Mouse (Mus musculus) bone marrow macrophage, adult 2 months (primary cell): ENCODE results near the gene Ifitm1. TPM values are rescaled to one million over a fixed set of nuclear protein-coding genes. Genes with fewer than 3 reads are reported as not detected.

Experiments
- H3K27ac ChIP-seq: 2 replicates; pipeline ENCODE4 v1.5.1; 2012; ENCODE audit warnings: low read depth, low read length; ENCODE audit not compliant: insufficient read depth
- H3K4me1 ChIP-seq: 2 replicates; pipeline ENCODE4 v1.6.1; 2012; ENCODE audit warnings: low read length; ENCODE audit not compliant: control insufficient read depth, insufficient read depth
- H3K4me3 ChIP-seq: 2 replicates; pipeline ENCODE4 v1.5.1; 2012; ENCODE audit warnings: mild to moderate bottlenecking, low read length, moderate library complexity; ENCODE audit not compliant: insufficient read depth
- CTCF ChIP-seq: IDR thresholded peaks from 2 replicates; pipeline ENCODE4 v1.5.1; 2012; ENCODE audit warnings: low read depth, mild to moderate bottlenecking, low read length, moderate library complexity
- POLR2A ChIP-seq: IDR thresholded peaks from 2 replicates; pipeline ENCODE4 v1.6.1; 2012; ENCODE audit warnings: mild to moderate bottlenecking, low read depth, low read length, borderline replicate concordance
- polyA plus RNA-seq: library from polyadenylated mRNA; stranded (reverse); fragments of >200 nt; gene quantifications from 2 replicates; pipeline ENCODE4 v1.2.4, GENCODE M21; 2012; ENCODE audit not compliant: missing spikeins, insufficient read depth, insufficient read length

Gene Ifitm1
- polyA plus RNA-seq, 1 experiment, result 31.2 TPM

DNA sequence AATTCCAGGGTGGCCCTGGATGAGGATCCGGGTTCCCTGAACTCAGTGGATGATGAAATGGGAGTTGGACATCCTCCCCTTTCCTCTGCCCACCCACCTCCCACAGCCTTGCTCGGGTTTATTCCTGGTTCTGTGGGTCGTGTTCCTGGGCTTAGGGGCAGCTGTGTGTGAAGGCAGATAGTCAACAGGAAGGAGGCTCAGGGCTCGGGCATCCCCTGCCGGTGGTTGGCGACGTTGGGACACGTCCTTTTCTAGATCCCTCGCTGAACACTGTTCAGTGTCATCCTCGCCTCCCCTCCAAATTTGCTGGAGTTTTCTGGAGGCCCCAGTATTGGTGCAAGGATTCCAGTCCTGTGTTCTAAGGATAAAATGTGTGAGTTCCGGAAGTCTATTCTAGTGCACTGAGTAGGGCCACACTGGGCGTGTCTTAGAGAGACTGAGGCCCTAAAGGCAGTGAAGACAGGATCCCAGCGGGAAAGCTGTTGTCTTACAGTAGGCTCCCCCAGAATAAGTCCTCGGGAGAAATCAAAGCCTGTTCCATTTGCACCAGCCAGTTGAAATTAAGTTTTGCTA, 24.2 kb downstream of the Ifitm1 start:
- H3K4me1 ChIP-seq, result peaks cover 20% of the 10 kb centered on the region
- TF ChIP-seq POLR2A (no peak), CTCF (no peak)
- H3K27ac ChIP-seq, result peak overlapping the region; percentile 51
- no peak overlapping the region for H3K4me3 ChIP-seq

DNA sequence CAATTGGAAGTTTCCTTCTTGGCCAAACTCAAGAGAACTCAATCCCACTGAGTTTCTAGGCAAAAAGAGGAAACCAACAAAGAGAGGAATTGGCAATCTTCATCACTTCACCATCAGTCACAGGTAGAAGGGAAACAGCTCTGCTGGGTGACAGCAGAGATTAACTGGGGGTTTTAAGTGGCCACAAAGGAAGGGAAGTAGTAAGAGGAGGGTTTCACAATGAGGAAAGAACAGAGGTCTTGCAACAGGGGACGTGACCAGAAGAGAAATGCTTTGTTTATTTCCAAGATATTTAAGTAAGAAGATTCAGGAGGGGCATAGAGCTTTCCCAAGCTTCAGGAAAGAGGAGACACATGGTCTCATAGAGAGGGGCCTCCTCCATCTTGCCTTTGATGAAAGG, 30.8 kb downstream of the Ifitm1 start:
- peak overlapping the region; percentile 68 for H3K27ac ChIP-seq
- TF ChIP-seq CTCF (no peak), POLR2A (no peak)
- H3K4me3 ChIP-seq, result no peak overlapping the region
- peaks cover 25% of the 10 kb centered on the region for H3K4me1 ChIP-seq

DNA sequence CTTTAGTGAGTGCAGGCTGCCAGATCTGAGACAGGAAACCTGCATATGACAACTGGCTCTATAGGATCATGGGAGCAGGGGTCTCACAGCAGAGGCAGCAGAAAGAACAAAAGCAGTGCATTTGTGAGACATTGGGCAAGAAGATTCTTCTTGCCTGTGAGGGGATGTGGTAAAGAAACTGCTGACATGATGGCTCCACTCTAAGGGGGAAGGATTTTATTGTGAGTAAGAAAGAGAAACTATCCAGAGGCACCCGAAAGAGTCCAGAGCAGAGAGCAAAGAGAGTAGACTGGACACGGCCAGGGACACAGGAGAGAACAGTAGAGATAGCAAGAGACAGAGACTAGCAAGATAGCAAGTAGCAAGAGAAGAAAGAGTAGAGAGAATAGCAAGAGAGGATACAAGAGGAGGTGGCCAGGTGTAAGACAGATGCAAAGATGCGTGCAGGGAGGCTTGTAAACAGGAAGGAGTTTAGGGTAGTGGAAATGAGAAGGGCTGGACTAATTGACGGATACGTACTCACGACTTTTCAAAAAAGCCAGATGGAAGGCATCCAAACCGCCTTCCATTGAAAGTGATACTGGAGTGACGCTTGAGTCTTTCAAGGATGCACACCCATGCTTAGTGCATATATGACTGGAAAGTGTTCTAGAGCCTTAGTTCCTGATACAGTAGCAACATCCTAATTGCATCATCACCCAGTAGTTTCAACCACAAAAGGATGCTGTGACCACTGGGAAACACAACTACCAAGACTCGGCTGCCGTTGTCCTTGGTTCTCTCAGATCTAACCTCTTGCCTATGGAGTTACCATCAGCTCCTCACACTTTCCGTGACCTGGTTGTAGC, 32.1 kb downstream of the Ifitm1 start:
- TF ChIP-seq POLR2A (no peak), CTCF (no peak)
- H3K4me1 ChIP-seq, result peaks cover 25% of the 10 kb centered on the region
- H3K27ac ChIP-seq, result peak overlapping the region; percentile 80
- peak overlapping the region; percentile 39 for H3K4me3 ChIP-seq

DNA sequence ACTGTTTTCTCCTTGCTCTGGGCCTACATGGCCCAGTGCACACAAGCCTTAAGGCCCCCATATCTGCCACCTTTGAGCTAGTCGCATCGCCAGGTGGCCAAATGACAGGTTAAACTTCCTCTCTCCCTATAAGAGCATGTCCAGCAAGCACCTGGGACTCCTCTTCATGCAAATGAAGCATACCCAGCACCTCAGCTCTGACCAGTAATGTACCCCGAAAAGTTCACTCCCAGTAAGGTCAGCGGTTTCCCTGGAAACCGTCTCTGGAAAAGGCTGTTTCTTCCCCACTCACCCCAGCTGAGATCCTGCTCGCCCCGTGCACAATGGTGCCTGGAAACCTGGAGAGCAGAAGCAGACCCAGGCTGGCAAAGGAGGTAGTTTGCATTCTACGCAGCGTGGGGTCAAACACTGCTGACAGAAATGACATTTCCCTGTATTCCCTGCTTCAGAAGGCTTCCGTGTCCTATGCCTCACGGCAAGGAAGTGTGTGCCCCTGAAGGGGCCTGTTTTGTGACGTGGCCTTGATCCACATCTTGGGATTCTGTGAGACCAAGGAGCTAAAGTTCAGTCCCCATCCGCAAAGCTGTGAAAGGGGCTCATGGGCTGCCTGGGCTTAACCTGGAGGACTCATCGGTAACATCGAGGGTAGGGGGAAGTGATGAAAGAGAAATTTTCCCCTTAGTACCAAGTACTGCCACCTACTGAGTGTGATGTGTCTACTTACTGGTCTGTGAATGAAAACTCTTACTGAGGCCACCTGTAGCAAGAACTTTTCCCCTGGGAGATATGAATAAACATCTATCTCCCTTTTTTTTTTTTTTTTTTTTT, 34.1 kb downstream of the Ifitm1 start:
- TF ChIP-seq POLR2A, result no peak
- no peak overlapping the region for H3K4me3 ChIP-seq
- H3K4me1 ChIP-seq, result peaks cover 25% of the 10 kb centered on the region
- H3K27ac ChIP-seq, result no peak overlapping the region

DNA sequence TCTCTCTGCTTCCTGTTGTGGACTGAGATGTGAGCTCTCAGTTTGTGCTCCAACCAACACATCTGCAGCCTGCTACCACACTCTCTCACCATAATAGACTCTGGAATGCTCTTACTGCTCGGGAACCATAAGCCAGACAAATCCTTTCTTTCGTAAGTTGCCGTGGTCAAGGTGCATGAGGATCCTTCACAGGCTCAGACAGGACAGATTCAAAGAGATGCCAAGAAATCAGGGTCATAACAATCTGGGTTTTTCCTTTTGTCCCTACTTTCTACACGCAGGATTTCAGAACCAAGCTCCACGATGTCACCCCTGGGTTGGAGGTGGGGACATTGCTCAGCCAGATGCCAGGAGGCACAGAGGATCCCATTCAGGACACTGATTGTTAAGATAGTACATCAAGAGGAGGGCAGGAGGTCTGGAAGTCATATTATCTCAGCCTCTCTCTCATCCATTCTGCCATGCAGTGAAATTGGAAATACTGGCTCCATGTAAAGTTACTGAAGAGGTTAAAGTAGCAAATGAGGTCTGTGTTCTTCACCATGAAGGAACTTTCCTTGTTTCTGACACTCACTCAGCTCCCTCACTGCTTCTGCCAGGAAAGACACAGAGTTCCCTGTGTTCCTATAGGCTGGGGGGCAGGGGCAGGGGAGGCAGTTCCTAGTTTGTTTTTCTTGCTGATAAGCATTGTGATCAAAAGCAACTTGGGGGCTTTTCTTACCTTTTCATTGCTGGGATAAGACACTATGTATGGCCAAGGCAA, 36.4 kb downstream of the Ifitm1 start:
- Histone ChIP-seq H3K4me1 (peaks cover 16% of the 10 kb centered on the region), H3K27ac (no peak overlapping the region), H3K4me3 (no peak overlapping the region)
- TF ChIP-seq POLR2A, result no peak
- TF ChIP-seq CTCF, result no peak

DNA sequence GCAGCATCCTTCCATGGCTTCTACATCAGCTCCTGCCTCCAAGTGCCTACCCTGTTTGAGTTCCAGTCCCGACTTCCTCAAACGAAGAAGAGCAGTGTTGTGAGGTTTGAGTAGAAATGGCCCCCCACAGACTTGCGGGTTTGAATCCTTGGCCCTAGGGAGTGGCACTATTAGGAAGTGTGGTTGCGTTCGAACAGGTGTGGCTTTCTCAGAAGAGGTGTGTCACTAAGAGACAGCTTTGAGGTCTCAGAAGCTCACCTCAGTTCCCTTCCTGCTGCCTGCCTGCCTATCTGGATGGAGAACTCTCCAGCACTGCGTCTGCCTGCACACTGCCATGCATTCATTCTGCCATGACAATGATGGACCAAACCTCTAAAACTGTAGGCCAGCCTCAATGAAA, 39.4 kb downstream of the Ifitm1 start:
- Histone ChIP-seq H3K4me1 (peaks cover 17% of the 10 kb centered on the region), H3K4me3 (no peak overlapping the region), H3K27ac (no peak overlapping the region)
- no peak for TF ChIP-seq CTCF
- no peak for TF ChIP-seq POLR2A

DNA sequence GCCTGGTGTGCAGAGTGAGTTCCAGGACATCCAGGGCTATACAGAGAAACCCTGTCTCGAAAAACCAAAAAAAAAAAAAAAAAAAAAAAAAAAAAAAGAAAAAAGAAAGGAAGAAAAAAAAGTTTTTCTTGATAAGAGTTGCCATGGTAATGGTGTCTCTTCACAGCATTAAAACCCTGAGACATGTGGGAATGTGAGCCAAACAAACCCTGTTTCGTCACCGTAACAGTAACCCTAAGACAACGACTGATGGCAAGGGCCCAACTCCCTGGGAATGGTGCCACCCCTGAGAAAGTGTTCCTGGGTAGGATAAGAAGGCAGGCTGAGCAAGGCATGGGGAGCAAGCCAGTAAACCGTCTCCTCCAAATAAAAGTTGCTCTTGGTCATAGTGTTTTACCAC, 39.9 kb downstream of the Ifitm1 start:
- H3K27ac ChIP-seq, result no peak overlapping the region

DNA sequence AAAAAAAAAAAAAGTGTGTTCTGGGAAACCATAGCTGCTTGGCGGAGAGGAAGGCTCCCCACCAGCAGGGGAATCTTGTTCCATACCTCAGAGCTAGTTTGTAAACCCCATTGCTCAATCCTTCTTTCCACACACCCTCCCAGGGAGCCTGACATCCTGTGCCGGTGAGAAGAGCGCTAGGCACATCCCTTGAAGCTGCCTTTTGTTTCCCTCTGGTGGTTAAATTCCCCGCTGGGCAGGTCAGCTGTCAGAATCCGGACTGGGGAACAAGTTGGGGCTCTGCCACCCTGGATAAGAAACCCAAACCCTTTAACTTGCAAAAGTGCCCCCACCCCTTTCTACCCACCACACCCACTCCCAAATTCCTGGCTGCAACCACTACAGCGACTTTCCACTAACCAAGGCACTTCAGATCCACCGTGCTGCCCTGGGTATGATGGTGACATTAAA, 41.3 kb downstream of the Ifitm1 start:
- no peak overlapping the region for H3K4me3 ChIP-seq
- no peak for TF ChIP-seq POLR2A
- peak; percentile 51 for TF ChIP-seq CTCF
- peaks cover 35% of the 10 kb centered on the region for H3K4me1 ChIP-seq
- no peak overlapping the region for H3K27ac ChIP-seq

More for the DNA sequence above, 39.9 kb downstream of the Ifitm1 start:
- Histone ChIP-seq H3K4me1 (peaks cover 21% of the 10 kb centered on the region), H3K4me3 (no peak overlapping the region)
- TF ChIP-seq POLR2A (no peak), CTCF (no peak)
